Mouse (Mus musculus): ENCODE data around the gene Atg7. TPM values are rescaled to one million over a fixed set of nuclear protein-coding genes. Genes with fewer than 3 reads are reported as not detected.

The Atg7 gene
- total RNA-seq, 1 experiment: 14.6 TPM

DNA sequence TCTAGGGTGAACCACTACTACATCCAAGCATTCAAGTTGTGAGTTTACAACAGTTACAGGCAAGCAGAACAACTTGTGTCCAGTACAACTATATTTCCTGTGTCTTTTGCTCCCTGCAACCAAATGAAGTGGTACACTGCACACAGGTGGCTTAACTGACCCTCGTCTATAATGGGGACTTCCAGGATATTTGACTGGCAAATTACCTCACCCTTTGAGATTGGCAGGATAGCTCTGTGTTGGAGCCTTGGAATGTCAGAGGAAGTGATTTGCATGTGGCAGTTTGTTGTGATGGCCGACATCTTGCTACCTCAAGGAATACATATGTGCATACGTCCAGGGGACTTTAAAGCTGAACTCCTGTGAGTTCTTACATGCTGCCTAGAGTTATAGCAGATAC is 164.6 kb downstream of the Atg7 start:
- in situ Hi-C loops (cut with MboI; ENCODE audit: low sequenced_read_pairs in 2 of 2, unreplicated experiment in 2 of 2): no loop called here
- Histone ChIP-seq H3K4me1 (ENCODE audit: control insufficient read depth in 2 of 2, insufficient read depth in 2 of 2, low read length in 2 of 2, poor library complexity in 1 of 2) (no peaks in the 10 kb centered on the region), H3K9ac (ENCODE audit: insufficient read depth, low read depth, low read length, poor library complexity, severe bottlenecking) (no peak overlapping the region), H3K27ac (ENCODE audit: insufficient read depth, low read depth, low read length, poor library complexity, severe bottlenecking) (no peak overlapping the region), H3K4me3 (ENCODE audit: insufficient read depth in 1 of 2, low read depth in 1 of 2, low read length in 2 of 2, poor library complexity in 1 of 2, severe bottlenecking in 1 of 2) (no peak overlapping the region), H3K9me3 (ENCODE audit: control insufficient read depth, insufficient read depth, low read depth, low read length) (no peaks in the 10 kb centered on the region), H3K36me3 (ENCODE audit: control insufficient read depth, insufficient read depth, low read length, poor library complexity, severe bottlenecking) (no peaks in the 10 kb centered on the region)
- TF ChIP-seq ZNF384 (IDR thresholded peaks at IDR 0.05; ENCODE audit: low read depth, low read length) (no peak), MAFK (IDR thresholded peaks at IDR 0.05; ENCODE audit: insufficient read depth, low read depth, low read length) (no peak), ZC3H11A (IDR thresholded peaks at IDR 0.05; ENCODE audit: borderline replicate concordance, low read depth, low read length) (no peak), CHD2 (IDR thresholded peaks at IDR 0.05; ENCODE audit: low read depth, low read length) (no peak)
- DNase-seq (ENCODE audit: low read depth, low spot score): no peak

- Histone ChIP-seq H3K9ac (ENCODE audit: insufficient read depth, low read depth, low read length, poor library complexity, severe bottlenecking) (no peak overlapping the region), H3K4me3 (ENCODE audit: insufficient read depth in 1 of 2, low read depth in 1 of 2, low read length in 2 of 2, poor library complexity in 1 of 2, severe bottlenecking in 1 of 2) (no peak overlapping the region), H3K9me3 (ENCODE audit: control insufficient read depth, insufficient read depth, low read depth, low read length) (no peaks in the 10 kb centered on the region), H3K36me3 (ENCODE audit: control insufficient read depth, insufficient read depth, low read length, poor library complexity, severe bottlenecking) (no peaks in the 10 kb centered on the region), H3K4me1 (ENCODE audit: control insufficient read depth in 2 of 2, insufficient read depth in 2 of 2, low read length in 2 of 2, poor library complexity in 1 of 2) (no peaks in the 10 kb centered on the region), H3K27ac (ENCODE audit: insufficient read depth, low read depth, low read length, poor library complexity, severe bottlenecking) (no peak overlapping the region)
- no peak for DNase-seq (ENCODE audit: low read depth, low spot score)
- in situ Hi-C loops (cut with MboI; ENCODE audit: low sequenced_read_pairs in 2 of 2, unreplicated experiment in 2 of 2): no loop called here
- TF ChIP-seq CHD2 (IDR thresholded peaks at IDR 0.05; ENCODE audit: low read depth, low read length): no peak
- TF ChIP-seq ZNF384 (IDR thresholded peaks at IDR 0.05; ENCODE audit: low read depth, low read length): no peak
- TF ChIP-seq HCFC1 (IDR thresholded peaks at IDR 0.05; ENCODE audit: borderline replicate concordance, insufficient read depth, low read length): no peak
- TF ChIP-seq ZC3H11A (IDR thresholded peaks at IDR 0.05; ENCODE audit: borderline replicate concordance, low read depth, low read length): no peak
- no peak for TF ChIP-seq MAFK (IDR thresholded peaks at IDR 0.05; ENCODE audit: insufficient read depth, low read depth, low read length)
Observed at GRCm38 (mm10) chr6:114808654-114809430, 165.9 kb downstream of the Atg7 start.

DNA sequence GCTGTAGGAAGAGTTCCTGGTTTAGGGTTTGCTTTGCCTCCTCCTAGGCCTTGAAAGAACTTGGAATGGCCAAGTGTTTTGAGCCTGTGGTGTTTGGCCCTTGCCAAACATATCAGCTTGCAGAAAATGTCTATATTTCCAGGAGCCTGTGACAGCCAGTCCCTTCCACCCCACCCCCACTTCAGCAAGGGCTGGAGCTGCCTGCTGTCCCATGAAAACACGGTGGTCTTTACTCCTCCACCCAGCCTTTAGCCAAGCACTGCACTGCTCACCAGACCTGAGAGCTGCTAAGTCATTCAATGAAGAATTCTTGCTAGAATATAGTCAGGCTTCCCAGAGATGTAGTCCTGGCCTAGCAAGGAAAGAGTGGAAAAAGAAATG is 166.5 kb downstream of the Atg7 start:
- TF ChIP-seq MAFK (IDR thresholded peaks at IDR 0.05; ENCODE audit: insufficient read depth, low read depth, low read length): no peak
- TF ChIP-seq ZNF384 (IDR thresholded peaks at IDR 0.05; ENCODE audit: low read depth, low read length): no peak
- no peak for TF ChIP-seq ZC3H11A (IDR thresholded peaks at IDR 0.05; ENCODE audit: borderline replicate concordance, low read depth, low read length)
- no peak overlapping the region for H3K9ac ChIP-seq (ENCODE audit: insufficient read depth, low read depth, low read length, poor library complexity, severe bottlenecking)
- H3K9me3 ChIP-seq (ENCODE audit: control insufficient read depth, insufficient read depth, low read depth, low read length): no peaks in the 10 kb centered on the region
- H3K4me1 ChIP-seq (ENCODE audit: control insufficient read depth in 2 of 2, insufficient read depth in 2 of 2, low read length in 2 of 2, poor library complexity in 1 of 2): no peaks in the 10 kb centered on the region
- H3K27ac ChIP-seq (ENCODE audit: insufficient read depth, low read depth, low read length, poor library complexity, severe bottlenecking): no peak overlapping the region
- no peak overlapping the region for H3K4me3 ChIP-seq (ENCODE audit: insufficient read depth in 1 of 2, low read depth in 1 of 2, low read length in 2 of 2, poor library complexity in 1 of 2, severe bottlenecking in 1 of 2)
- no peak for DNase-seq (ENCODE audit: low read depth, low spot score)
- no peaks in the 10 kb centered on the region for H3K36me3 ChIP-seq (ENCODE audit: control insufficient read depth, insufficient read depth, low read length, poor library complexity, severe bottlenecking)
- in situ Hi-C loops (cut with MboI; ENCODE audit: low sequenced_read_pairs in 2 of 2, unreplicated experiment in 2 of 2): no loop called here

- no peak for DNase-seq (ENCODE audit: low read depth, low spot score)
- H3K9me3 ChIP-seq (ENCODE audit: control insufficient read depth, insufficient read depth, low read depth, low read length): no peaks in the 10 kb centered on the region
- no peaks in the 10 kb centered on the region for H3K36me3 ChIP-seq (ENCODE audit: control insufficient read depth, insufficient read depth, low read length, poor library complexity, severe bottlenecking)
- in situ Hi-C loops (cut with MboI; ENCODE audit: low sequenced_read_pairs in 2 of 2, unreplicated experiment in 2 of 2): no loop called here
- no peak overlapping the region for H3K4me3 ChIP-seq (ENCODE audit: insufficient read depth in 1 of 2, low read depth in 1 of 2, low read length in 2 of 2, poor library complexity in 1 of 2, severe bottlenecking in 1 of 2)
- no peak overlapping the region for H3K27ac ChIP-seq (ENCODE audit: insufficient read depth, low read depth, low read length, poor library complexity, severe bottlenecking)
- no peak overlapping the region for H3K9ac ChIP-seq (ENCODE audit: insufficient read depth, low read depth, low read length, poor library complexity, severe bottlenecking)
- no peaks in the 10 kb centered on the region for H3K4me1 ChIP-seq (ENCODE audit: control insufficient read depth in 2 of 2, insufficient read depth in 2 of 2, low read length in 2 of 2, poor library complexity in 1 of 2)
- TF ChIP-seq HCFC1 (IDR thresholded peaks at IDR 0.05; ENCODE audit: borderline replicate concordance, insufficient read depth, low read length): no peak
- TF ChIP-seq CHD2 (IDR thresholded peaks at IDR 0.05; ENCODE audit: low read depth, low read length): no peak
- TF ChIP-seq MAFK (IDR thresholded peaks at IDR 0.05; ENCODE audit: insufficient read depth, low read depth, low read length): no peak
- no peak for TF ChIP-seq ZC3H11A (IDR thresholded peaks at IDR 0.05; ENCODE audit: borderline replicate concordance, low read depth, low read length)
- no peak for TF ChIP-seq ZNF384 (IDR thresholded peaks at IDR 0.05; ENCODE audit: low read depth, low read length)
Observed at GRCm38 (mm10) chr6:114812322-114812721, 169.4 kb downstream of the Atg7 start.

DNA sequence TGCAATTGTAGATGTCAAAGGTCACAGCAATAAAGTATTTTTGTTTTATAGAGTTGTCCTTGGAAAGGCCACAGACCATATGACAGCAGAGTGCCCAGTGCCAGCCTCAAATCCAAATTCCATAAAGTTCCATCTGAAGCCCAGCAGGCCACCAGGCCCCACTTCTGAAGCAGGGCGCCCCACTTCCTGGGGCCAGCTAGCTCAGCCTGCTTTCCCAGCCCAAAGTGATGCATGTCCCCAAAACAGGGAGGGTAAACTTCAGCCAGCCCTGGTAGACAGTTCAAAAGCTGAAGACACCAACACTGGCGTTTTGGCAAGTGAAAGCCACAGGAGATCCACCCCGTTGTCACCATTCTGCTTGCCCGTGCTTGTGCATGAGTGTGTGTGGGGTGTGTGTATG is 169.9 kb downstream of the Atg7 start:
- TF ChIP-seq ZNF384 (IDR thresholded peaks at IDR 0.05; ENCODE audit: low read depth, low read length): no peak
- no peak for TF ChIP-seq CHD2 (IDR thresholded peaks at IDR 0.05; ENCODE audit: low read depth, low read length)
- TF ChIP-seq MAFK (IDR thresholded peaks at IDR 0.05; ENCODE audit: insufficient read depth, low read depth, low read length): no peak
- no peak for TF ChIP-seq ZC3H11A (IDR thresholded peaks at IDR 0.05; ENCODE audit: borderline replicate concordance, low read depth, low read length)
- no peak for TF ChIP-seq HCFC1 (IDR thresholded peaks at IDR 0.05; ENCODE audit: borderline replicate concordance, insufficient read depth, low read length)
- in situ Hi-C loops (cut with MboI; ENCODE audit: low sequenced_read_pairs in 2 of 2, unreplicated experiment in 2 of 2): no loop called here
- Histone ChIP-seq H3K9me3 (ENCODE audit: control insufficient read depth, insufficient read depth, low read depth, low read length) (no peaks in the 10 kb centered on the region), H3K4me3 (ENCODE audit: insufficient read depth in 1 of 2, low read depth in 1 of 2, low read length in 2 of 2, poor library complexity in 1 of 2, severe bottlenecking in 1 of 2) (no peak overlapping the region), H3K27ac (ENCODE audit: insufficient read depth, low read depth, low read length, poor library complexity, severe bottlenecking) (no peak overlapping the region), H3K4me1 (ENCODE audit: control insufficient read depth in 2 of 2, insufficient read depth in 2 of 2, low read length in 2 of 2, poor library complexity in 1 of 2) (no peaks in the 10 kb centered on the region), H3K9ac (ENCODE audit: insufficient read depth, low read depth, low read length, poor library complexity, severe bottlenecking) (no peak overlapping the region), H3K36me3 (ENCODE audit: control insufficient read depth, insufficient read depth, low read length, poor library complexity, severe bottlenecking) (no peaks in the 10 kb centered on the region)
- DNase-seq (ENCODE audit: low read depth, low spot score): no peak
